Mouse (Mus musculus): ENCODE measurements around the gene Gm340. TPM values are rescaled to one million over a fixed set of nuclear protein-coding genes. Genes with fewer than 3 reads are reported as not detected.

The Gm340 gene
- polyA plus RNA-seq, 1 experiment from 2014 or later: 7.3 TPM

GRCm38 (mm10) chr19:41618771-41619385 is 36.7 kb downstream of the Gm340 start:
- ATAC-seq (ENCODE audit: low FRiP score) (peak; percentile 43; the same call in 1 of the 2 replicates), DNase-seq (ENCODE audit: low spot score) (no peak)
- no peak overlapping the region for H3K4me2 ChIP-seq (replicated peaks; ENCODE audit: low read depth, low read length)
- no peaks in the 10 kb centered on the region for H3K36me3 ChIP-seq (ENCODE audit: control insufficient read depth, insufficient read depth, low read length)
- peaks cover 14% of the 10 kb centered on the region for H3K27me3 ChIP-seq (ENCODE audit: control insufficient read depth, insufficient read depth, low read length)
- H3K4me3 ChIP-seq (ENCODE audit: low read depth, low read length): no peak overlapping the region
- no peak overlapping the region for H3K9ac ChIP-seq (ENCODE audit: low read depth, low read length)
- WGBS: 72% methylated on average over 19 of the region's 19 CpGs
- H3K4me1 ChIP-seq (replicated peaks; ENCODE audit: control insufficient read depth, insufficient read depth, low read length): peaks cover 12% of the 10 kb centered on the region
- no peaks in the 10 kb centered on the region for H3K9me3 ChIP-seq (ENCODE audit: control insufficient read depth, low read length)
- H3K27ac ChIP-seq (ENCODE audit: low read depth, low read length): no peak overlapping the region

- ATAC-seq (ENCODE audit: low FRiP score) (no peak), DNase-seq (ENCODE audit: low spot score) (no peak)
- no peaks in the 10 kb centered on the region for H3K9me3 ChIP-seq (ENCODE audit: control insufficient read depth, low read length)
- H3K4me2 ChIP-seq (replicated peaks; ENCODE audit: low read depth, low read length): no peak overlapping the region
- peaks cover 7% of the 10 kb centered on the region for H3K27me3 ChIP-seq (ENCODE audit: control insufficient read depth, insufficient read depth, low read length)
- H3K9ac ChIP-seq (ENCODE audit: low read depth, low read length): no peak overlapping the region
- no peaks in the 10 kb centered on the region for H3K36me3 ChIP-seq (ENCODE audit: control insufficient read depth, insufficient read depth, low read length)
- H3K4me3 ChIP-seq (ENCODE audit: low read depth, low read length): no peak overlapping the region
- 89% methylated on average over 14 of the region's 14 CpGs for WGBS
- H3K4me1 ChIP-seq (replicated peaks; ENCODE audit: control insufficient read depth, insufficient read depth, low read length): peaks cover 12% of the 10 kb centered on the region
- no peak overlapping the region for H3K27ac ChIP-seq (ENCODE audit: low read depth, low read length)
These were observed 38.4 kb downstream of the Gm340 start for GRCm38 (mm10) chr19:41620366-41621092.

DNA sequence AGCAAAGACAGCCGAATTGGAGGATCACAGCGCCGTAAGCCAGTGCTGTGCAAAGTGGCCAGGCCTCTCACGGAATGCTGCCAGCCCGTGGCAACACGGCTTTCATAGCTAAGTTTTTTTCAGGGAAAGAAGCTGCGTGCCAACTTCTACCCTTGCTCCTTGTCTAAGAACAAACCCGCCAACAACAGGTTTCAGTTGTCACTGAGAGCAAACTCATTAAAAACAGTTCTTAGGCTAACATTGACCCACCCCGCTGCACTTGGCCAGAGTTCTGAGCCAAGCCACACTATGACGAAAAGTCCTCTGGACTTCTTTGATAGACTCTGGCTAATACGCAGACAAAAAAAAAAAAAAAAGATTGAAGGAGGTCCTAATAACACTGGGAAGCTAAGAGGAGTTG is 46.8 kb downstream of the Gm340 start:
- Histone ChIP-seq H3K27ac (ENCODE audit: low read depth, low read length) (no peak overlapping the region), H3K4me1 (replicated peaks; ENCODE audit: control insufficient read depth, insufficient read depth, low read length) (no peaks in the 10 kb centered on the region), H3K4me3 (ENCODE audit: low read depth, low read length) (no peak overlapping the region), H3K27me3 (ENCODE audit: control insufficient read depth, insufficient read depth, low read length) (no peaks in the 10 kb centered on the region), H3K9me3 (ENCODE audit: control insufficient read depth, low read length) (no peaks in the 10 kb centered on the region), H3K9ac (ENCODE audit: low read depth, low read length) (no peak overlapping the region), H3K4me2 (replicated peaks; ENCODE audit: low read depth, low read length) (no peak overlapping the region), H3K36me3 (ENCODE audit: control insufficient read depth, insufficient read depth, low read length) (no peaks in the 10 kb centered on the region)
- DNase-seq (ENCODE audit: low spot score) (no peak), ATAC-seq (ENCODE audit: low FRiP score) (no peak)
- WGBS: 91% methylated on average over 11 of the region's 11 CpGs

DNA sequence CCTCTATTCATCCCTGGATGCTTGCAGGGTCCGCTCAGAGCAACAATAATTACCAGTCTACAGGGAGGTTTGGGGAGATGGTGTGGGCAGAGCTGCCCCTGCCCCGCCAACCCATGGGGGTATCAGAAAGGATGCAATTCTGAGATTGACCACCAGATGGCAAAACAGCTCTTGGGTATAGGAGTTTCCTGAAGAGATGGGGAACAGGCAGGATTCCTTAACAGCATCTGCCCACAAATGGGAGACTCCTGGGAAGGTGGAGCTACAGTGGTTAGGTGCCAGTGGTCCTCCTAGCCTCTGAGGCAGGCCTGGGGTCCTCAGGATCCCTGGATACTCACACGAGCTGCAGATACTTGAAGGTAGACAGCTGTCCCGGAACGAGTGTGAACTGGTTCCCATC is 47.4 kb downstream of the Gm340 start:
- ATAC-seq (ENCODE audit: low FRiP score) (0 out of 2 replicates have a peak, but pooled peaks have one; percentile 14), DNase-seq (ENCODE audit: low spot score) (peak; percentile 86)
- Histone ChIP-seq H3K4me2 (replicated peaks; ENCODE audit: low read depth, low read length) (no peak overlapping the region), H3K9ac (ENCODE audit: low read depth, low read length) (no peak overlapping the region), H3K9me3 (ENCODE audit: control insufficient read depth, low read length) (no peaks in the 10 kb centered on the region), H3K27ac (ENCODE audit: low read depth, low read length) (no peak overlapping the region), H3K4me3 (ENCODE audit: low read depth, low read length) (no peak overlapping the region), H3K4me1 (replicated peaks; ENCODE audit: control insufficient read depth, insufficient read depth, low read length) (no peaks in the 10 kb centered on the region), H3K36me3 (ENCODE audit: control insufficient read depth, insufficient read depth, low read length) (no peaks in the 10 kb centered on the region), H3K27me3 (ENCODE audit: control insufficient read depth, insufficient read depth, low read length) (no peaks in the 10 kb centered on the region)
- 41% methylated on average over 5 of the region's 5 CpGs for WGBS

GRCm38 (mm10) chr19:41634099-41634498 is 51.9 kb downstream of the Gm340 start:
- no peak overlapping the region for H3K4me3 ChIP-seq (ENCODE audit: low read depth, low read length)
- H3K9ac ChIP-seq (ENCODE audit: low read depth, low read length): no peak overlapping the region
- H3K27ac ChIP-seq (ENCODE audit: low read depth, low read length): no peak overlapping the region
- no peaks in the 10 kb centered on the region for H3K9me3 ChIP-seq (ENCODE audit: control insufficient read depth, low read length)
- WGBS: 91% methylated on average over 10 of the region's 10 CpGs
- H3K36me3 ChIP-seq (ENCODE audit: control insufficient read depth, insufficient read depth, low read length): no peaks in the 10 kb centered on the region
- no peaks in the 10 kb centered on the region for H3K4me1 ChIP-seq (replicated peaks; ENCODE audit: control insufficient read depth, insufficient read depth, low read length)
- H3K4me2 ChIP-seq (replicated peaks; ENCODE audit: low read depth, low read length): no peak overlapping the region
- DNase-seq (ENCODE audit: low spot score) (no peak), ATAC-seq (ENCODE audit: low FRiP score) (no peak)
- no peaks in the 10 kb centered on the region for H3K27me3 ChIP-seq (ENCODE audit: control insufficient read depth, insufficient read depth, low read length)

DNA sequence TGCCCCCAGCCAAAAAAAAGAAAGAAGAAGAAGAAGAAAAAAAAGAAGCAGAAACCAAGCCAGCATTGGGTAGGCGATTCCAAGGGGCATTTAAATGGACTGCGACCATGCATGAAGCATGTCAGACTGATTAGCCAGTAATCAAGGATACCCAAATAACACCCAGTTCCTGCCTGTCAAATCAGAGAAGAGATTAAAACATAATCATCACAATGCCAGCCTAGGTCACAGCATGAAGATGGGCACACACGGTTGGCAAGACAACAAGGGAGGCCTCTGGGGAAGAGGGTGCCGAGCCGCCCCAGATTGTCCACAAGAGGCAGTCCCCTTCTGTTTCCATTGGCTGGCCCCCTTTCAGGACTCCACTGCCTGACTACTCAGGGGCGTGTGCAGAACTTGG is 52.8 kb downstream of the Gm340 start:
- Histone ChIP-seq H3K4me1 (replicated peaks; ENCODE audit: control insufficient read depth, insufficient read depth, low read length) (no peaks in the 10 kb centered on the region), H3K36me3 (ENCODE audit: control insufficient read depth, insufficient read depth, low read length) (no peaks in the 10 kb centered on the region), H3K27me3 (ENCODE audit: control insufficient read depth, insufficient read depth, low read length) (no peaks in the 10 kb centered on the region), H3K9me3 (ENCODE audit: control insufficient read depth, low read length) (no peaks in the 10 kb centered on the region), H3K27ac (ENCODE audit: low read depth, low read length) (no peak overlapping the region), H3K4me3 (ENCODE audit: low read depth, low read length) (no peak overlapping the region), H3K9ac (ENCODE audit: low read depth, low read length) (no peak overlapping the region), H3K4me2 (replicated peaks; ENCODE audit: low read depth, low read length) (no peak overlapping the region)
- no peak for ATAC-seq (ENCODE audit: low FRiP score)
- DNase-seq (ENCODE audit: low spot score): no peak
- 69% methylated on average over 6 of the region's 6 CpGs for WGBS

Other genes with a start within 250 kb of the Gm340 start
- gene Pik3ap1, start 197.3 kb upstream of the Gm340 start, polyA plus RNA-seq (2014; fragmentation: Nextera tagmentation; extraction: Ambion mirVana): 1.7 TPM in 2 replicates
- 33.2 and 37.0 TPM in 2 replicates for gene Lcor, start 99.7 kb upstream of the Gm340 start, polyA plus RNA-seq (2014; fragmentation: Nextera tagmentation; extraction: Ambion mirVana)
- 13.8 and 22.8 TPM in 2 replicates for gene Slit1, start 161.3 kb downstream of the Gm340 start, polyA plus RNA-seq (2014; fragmentation: Nextera tagmentation; extraction: Ambion mirVana)
- gene Arhgap19, start 219.7 kb downstream of the Gm340 start, polyA plus RNA-seq (2014; fragmentation: Nextera tagmentation; extraction: Ambion mirVana): 31.5 and 33.3 TPM in 2 replicates
- 11.2 and 14.4 TPM in 2 replicates for gene Frat1, start 247.6 kb downstream of the Gm340 start, polyA plus RNA-seq (2014; fragmentation: Nextera tagmentation; extraction: Ambion mirVana)

Measured in hindbrain, embryonic 11.5 days (tissue).